Mouse (Mus musculus) thymus, postnatal 4 days (tissue): ENCODE measurements at regions not wholly inside any gene's neighbourhood (a gene's known extent, or its start where the extent isn't known, plus 50 kb on each side); places are given as distances from the start of the nearest gene placed in this dataset.

Experiments used
- DNase-seq: peaks from one replicate; pipeline ENCODE4 v3.0.0; 2021

GRCm38 (mm10) chr2:114843696-114844388 lies 189.1 kb upstream of the Dph6 start:
- no peak for DNase-seq

GRCm38 (mm10) chr2:114844389-114844771 lies 189.6 kb upstream of the Dph6 start:
- DNase-seq = no peak

- no peak for DNase-seq
Observed at GRCm38 (mm10) chr2:114848439-114848838, 193.7 kb upstream of the Dph6 start.

- DNase-seq = no peak
Observed at GRCm38 (mm10) chr2:114848914-114849313, 194.2 kb upstream of the Dph6 start.

GRCm38 (mm10) chr2:114853715-114854530 lies 199.2 kb upstream of the Dph6 start:
- peak; percentile 52 for DNase-seq

- DNase-seq = no peak
Observed at GRCm38 (mm10) chr2:114872272-114872671, 217.5 kb upstream of the Dph6 start.

GRCm38 (mm10) chr2:114873090-114873489 lies 218.3 kb upstream of the Dph6 start:
- DNase-seq = no peak

- DNase-seq = no peak
Observed at GRCm38 (mm10) chr2:114879084-114879483, 224.3 kb upstream of the Dph6 start.

GRCm38 (mm10) chr2:114879784-114880183 lies 225.0 kb upstream of the Dph6 start:
- no peak for DNase-seq

GRCm38 (mm10) chr2:114885734-114886260 lies 231.0 kb upstream of the Dph6 start:
- no peak for DNase-seq

- DNase-seq = no peak
Observed at GRCm38 (mm10) chr2:114898812-114899211, 244.0 kb upstream of the Dph6 start.

- DNase-seq = no peak
Observed at GRCm38 (mm10) chr2:114911845-114912500, 257.2 kb upstream of the Dph6 start.

GRCm38 (mm10) chr2:114915025-114915690 lies 260.4 kb upstream of the Dph6 start:
- no peak for DNase-seq

GRCm38 (mm10) chr2:114918420-114919332 lies 263.9 kb upstream of the Dph6 start:
- no peak for DNase-seq

- DNase-seq = no peak
Observed at GRCm38 (mm10) chr2:114923911-114924310, 269.1 kb upstream of the Dph6 start.

- no peak for DNase-seq
Observed at GRCm38 (mm10) chr2:114935436-114935835, 280.7 kb upstream of the Dph6 start.

GRCm38 (mm10) chr2:114938416-114939147 lies 283.8 kb upstream of the Dph6 start:
- DNase-seq = no peak

- no peak for DNase-seq
Observed at GRCm38 (mm10) chr2:114966111-114966510, 311.3 kb upstream of the Dph6 start.

GRCm38 (mm10) chr2:114968651-114969050 lies 313.9 kb upstream of the Dph6 start:
- DNase-seq = no peak

- DNase-seq = no peak
Observed at GRCm38 (mm10) chr2:114993419-114993818, 338.7 kb upstream of the Dph6 start.

- DNase-seq = no peak
Observed at GRCm38 (mm10) chr2:114993882-114994281, 339.1 kb upstream of the Dph6 start.
